Mouse (Mus musculus): Measurements from ENCODE around the gene Zmym4. TPM values are rescaled to one million over a fixed set of nuclear protein-coding genes. Genes with fewer than 3 reads are reported as not detected.

Gene Zmym4
- total RNA-seq (2023), result 6.8 and 16.2 TPM in 2 replicates

DNA sequence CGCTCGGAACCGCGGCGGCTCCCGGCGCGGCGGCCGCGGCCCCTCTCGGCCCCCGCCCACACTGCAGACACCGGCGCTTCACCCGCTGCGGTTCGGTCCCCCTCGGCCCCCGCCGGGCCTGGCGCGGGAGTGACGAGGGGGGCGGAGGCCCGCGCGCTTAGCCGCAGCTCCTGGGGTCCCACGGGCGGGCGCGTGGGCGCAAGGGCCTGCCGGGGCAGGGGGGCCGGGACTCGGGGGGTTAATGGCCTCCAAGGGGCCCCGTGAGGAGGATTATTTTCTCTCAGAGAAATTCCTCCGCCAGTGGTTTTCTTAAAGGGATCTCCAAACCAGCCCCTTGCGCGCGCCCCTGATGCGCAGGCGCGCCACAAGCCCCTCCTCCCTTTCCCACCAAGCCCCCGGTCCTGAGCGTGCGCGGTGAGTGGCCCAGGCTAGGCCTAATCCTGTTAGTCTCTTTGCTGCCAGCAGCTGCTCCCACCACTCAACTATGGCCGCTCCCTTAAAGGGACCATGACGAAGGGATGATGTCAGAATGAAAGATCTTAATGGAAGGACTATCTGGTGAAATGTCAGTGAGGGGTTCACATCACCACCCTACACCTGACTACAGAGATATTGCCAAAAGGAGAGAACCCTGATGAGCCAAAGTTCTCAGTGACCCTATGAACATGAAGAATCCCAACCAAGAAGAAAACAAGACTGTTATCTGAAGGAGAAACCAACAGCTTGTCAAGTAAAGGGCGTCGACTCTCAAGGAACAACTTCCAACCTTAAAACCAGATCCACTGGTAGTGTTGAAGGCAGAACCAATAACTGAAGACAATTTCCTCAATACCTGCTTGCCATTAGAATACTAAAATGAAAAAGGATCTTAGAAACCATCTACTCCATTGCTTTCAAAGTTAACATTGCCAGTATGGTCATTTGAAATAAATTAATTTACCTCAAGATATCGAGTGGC, at the start of gene Zmym4:
Gene Zmym4, minus strand, starts transcription at position 272 of the 958 bp plus-strand sequence.

Other genes with a start within 250 kb of the Zmym4 start
- not detected in 2 replicates for gene Tfap2e, start 231.9 kb downstream of the Zmym4 start, total RNA-seq (2023)
- 13.2 and 16.6 TPM in 2 replicates for gene Ncdn, start 214.7 kb downstream of the Zmym4 start, total RNA-seq (2023)
- 44.1 and 63.0 TPM in 2 replicates for gene AU040320, start 214.6 kb downstream of the Zmym4 start, total RNA-seq (2023)
- 494 and 622 TPM in 2 replicates for gene Sfpq, start 53.2 kb upstream of the Zmym4 start, total RNA-seq (2023)
- gene Zmym1, start 93.0 kb upstream of the Zmym4 start, total RNA-seq (2023), result 3.5 and 6.2 TPM in 2 replicates
- gene Zmym6, start 109.2 kb upstream of the Zmym4 start, total RNA-seq (2023), result 4.7 and 5.2 TPM in 2 replicates
- gene Tmem35b, start 155.6 kb upstream of the Zmym4 start, total RNA-seq (2023), result 4.8 and 5.6 TPM in 2 replicates
- not detected in 2 replicates for gene Dlgap3, start 201.1 kb upstream of the Zmym4 start, total RNA-seq (2023)